Mouse (Mus musculus): ENCODE data around the gene Apol7a.
"Not testable (repeated sequence)": the region's sequence is repeated elsewhere in the genome, so short reads cannot be mapped to it uniquely, and the experiment has no call there.

- not testable (repeated sequence) for TF ChIP-seq POLR2A (IDR thresholded peaks at IDR 0.05; ENCODE audit: borderline replicate concordance, low read depth, low read length); CTCF (IDR thresholded peaks at IDR 0.05; ENCODE audit: low read depth, low read length)
Measured at GRCm38 (mm10) chr15:77412695-77413094, 13.8 kb upstream of the Apol7a start.

Data from bone marrow macrophage, adult 2 months (primary cell).